Comparison of ENCODE assay signal across 28 mouse cellular contexts in the genomic region with DNA sequence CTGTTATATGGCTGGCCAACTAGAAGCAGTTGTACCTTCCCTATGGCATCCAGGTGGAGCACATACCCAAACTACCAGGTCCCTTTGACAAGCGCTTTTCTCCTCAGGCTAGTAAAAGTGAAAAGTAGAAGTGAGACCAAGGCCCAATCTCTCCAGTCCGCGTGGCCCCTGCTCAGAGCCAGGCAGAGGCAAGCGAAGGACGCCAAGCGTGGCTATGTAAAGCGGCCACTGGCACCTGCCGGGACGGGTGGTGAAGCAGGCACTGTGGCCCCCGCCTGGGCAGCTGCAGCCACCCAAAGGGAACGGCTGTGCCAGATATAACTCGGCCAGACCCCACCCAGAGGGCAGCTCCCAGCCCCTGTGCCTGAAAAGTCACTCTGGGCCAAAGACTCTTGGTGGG. TPM values are rescaled to one million over a fixed set of nuclear protein-coding genes. Genes with fewer than 3 reads are reported as not detected.
A peak's percentile ranks its signal among the peaks of the same experiment; 100 is the strongest.
DNase-seq lines count a peak whose midpoint lies in the region; ATAC-seq and TF ChIP-seq lines count a peak whose summit lies in the region.
"Had no signal": no experiment of that assay in that cellular context is flagged by ENCODE, and none has a peak within 500 bp of the region (broad histone marks: within the 10 kb centered on the region; RNA-seq: fewer than 3 reads in every experiment).

No protein-coding gene starts in this region.

- no peaks in the 10 kb centered on the region for H3K79me2 ChIP-seq in myocyte (ENCODE audit: control insufficient read depth, insufficient read depth)

- no peaks in the 10 kb centered on the region for H3K4me1 ChIP-seq in ES-Bruce4 (ENCODE audit: control insufficient read depth, insufficient read depth, low read length)
- H3K4me1 ChIP-seq: embryonic facial prominence, embryonic 15.5 days; forebrain, embryonic 10.5 days; limb, embryonic 15.5 days; midbrain, embryonic 13.5 days; neural tube, embryonic 13.5 days had no signal

- no peaks in the 10 kb centered on the region for H3K36me3 ChIP-seq in ES-Bruce4 (ENCODE audit: control insufficient read depth, insufficient read depth, low read length, poor library complexity, severe bottlenecking)
- H3K36me3 ChIP-seq in myocyte (ENCODE audit: control insufficient read depth, insufficient read depth), result no peaks in the 10 kb centered on the region
- H3K36me3 ChIP-seq: embryonic facial prominence, embryonic 15.5 days; forebrain, embryonic 10.5 days; heart, embryonic 13.5 days; limb, embryonic 15.5 days; midbrain, embryonic 13.5 days; neural tube, embryonic 13.5 days had no signal

- peak; percentile 21 for DNase-seq in lung, postnatal 10 days
- no peak for DNase-seq in lung, postnatal 25 days (ENCODE audit: low spot score)
- DNase-seq in spleen, postnatal 4 days (ENCODE audit: low spot score in 2 of 2), result peak; percentile 72 to 83
- DNase-seq in cerebellum, postnatal 36 days, result no peak
- DNase-seq: adrenal gland, adult 8-10 months; cerebellum, adult 11 months; cerebellum, postnatal 10 days; gastrocnemius, postnatal 25 days; kidney, adult 8-10 months; kidney, postnatal 14 days; lung, embryonic 14.5 days had no signal

- TF ChIP-seq CTCF in ES-Bruce4 (IDR thresholded peaks at IDR 0.05; ENCODE audit: low read depth, low read length), result no peak

- H3K4me2 ChIP-seq in myocyte (ENCODE audit: low read depth), result no peak overlapping the region
- H3K4me2 ChIP-seq: embryonic facial prominence, embryonic 15.5 days; heart, embryonic 13.5 days; hindbrain, embryonic 14.5 days; limb, embryonic 15.5 days; lung, embryonic 14.5 days; midbrain, embryonic 13.5 days; neural tube, embryonic 13.5 days had no signal

- no peaks in the 10 kb centered on the region for H3K9me3 ChIP-seq in ES-Bruce4 (replicated peaks; ENCODE audit: control insufficient read depth, insufficient read depth, low read length, poor library complexity, severe bottlenecking)
- H3K9me3 ChIP-seq: embryonic facial prominence, embryonic 15.5 days; forebrain, embryonic 10.5 days; heart, embryonic 13.5 days; limb, embryonic 15.5 days; midbrain, embryonic 13.5 days; neural tube, embryonic 13.5 days had no signal

- no peak for TF ChIP-seq POLR2A in ES-Bruce4 (IDR thresholded peaks at IDR 0.05; ENCODE audit: insufficient read depth, low read length)
- TF ChIP-seq POLR2A in myocyte (IDR thresholded peaks at IDR 0.05; ENCODE audit: insufficient read length, low read depth), result no peak

- TF ChIP-seq EP300 in ES-Bruce4 (IDR thresholded peaks at IDR 0.05; ENCODE audit: insufficient read depth, low read depth, low read length), result no peak

- H3K27me3 ChIP-seq in ES-Bruce4 (ENCODE audit: control insufficient read depth, insufficient read depth, low read length, poor library complexity, severe bottlenecking) (no peaks in the 10 kb centered on the region), myocyte (ENCODE audit: control insufficient read depth, insufficient read depth, insufficient read length) (no peaks in the 10 kb centered on the region)
- H3K27me3 ChIP-seq: embryonic facial prominence, embryonic 15.5 days; heart, embryonic 13.5 days; limb, embryonic 15.5 days; midbrain, embryonic 13.5 days; neural tube, embryonic 13.5 days had no signal

- no peak overlapping the region for H3ac ChIP-seq in myocyte (ENCODE audit: control insufficient read depth, insufficient read length)

- peak overlapping the region; percentile 23 for H3K27ac ChIP-seq in ES-Bruce4 (ENCODE audit: insufficient read depth, low read length)
- H3K27ac ChIP-seq: embryonic facial prominence, embryonic 15.5 days; forebrain, embryonic 10.5 days; heart, embryonic 13.5 days; hindbrain, embryonic 14.5 days; limb, embryonic 15.5 days; midbrain, embryonic 13.5 days; neural tube, embryonic 13.5 days had no signal

- H3K4me3 ChIP-seq in ES-Bruce4 (ENCODE audit: low read depth, low read length) (peak overlapping the region; percentile 9), myocyte (no peak overlapping the region)
- H3K4me3 ChIP-seq: embryonic facial prominence, embryonic 15.5 days; forebrain, embryonic 10.5 days; heart, embryonic 13.5 days; limb, embryonic 15.5 days; midbrain, embryonic 13.5 days; neural tube, embryonic 13.5 days had no signal

- ATAC-seq in erythroblast, adult 5-6 weeks (replicated peaks; ENCODE audit: low FRiP score, poor library complexity, severe bottlenecking), result no peak
- ATAC-seq: CD4-positive, CD25-positive, alpha-beta regulatory T cell, adult 4 months; midbrain, embryonic 13.5 days had no signal

- peak overlapping the region; percentile 32 for H3K9ac ChIP-seq in ES-Bruce4 (ENCODE audit: low read depth, poor library complexity, severe bottlenecking)
- H3K9ac ChIP-seq: embryonic facial prominence, embryonic 15.5 days; heart, embryonic 13.5 days; hindbrain, embryonic 14.5 days; limb, embryonic 15.5 days; lung, embryonic 14.5 days; midbrain, embryonic 13.5 days; neural tube, embryonic 13.5 days had no signal

TF ChIP-seq in myocyte, 11 proteins besides CTCF, POLR2A, EP300 and RAD21:
- TF ChIP-seq TCF3 (IDR thresholded peaks at IDR 0.05; ENCODE audit: insufficient read length, low read depth) (peak; percentile 57), TCF12 (IDR thresholded peaks at IDR 0.05; ENCODE audit: insufficient read depth, poor library complexity, severe bottlenecking) (peak; percentile 17), REST (IDR thresholded peaks at IDR 0.05; ENCODE audit: insufficient read depth, insufficient read length) (no peak), SRF (IDR thresholded peaks at IDR 0.05; ENCODE audit: control insufficient read depth, insufficient read length, low read depth) (no peak), E2F4 (IDR thresholded peaks at IDR 0.05; ENCODE audit: insufficient read depth) (no peak), POLR2AphosphoS2 (IDR thresholded peaks at IDR 0.05; ENCODE audit: insufficient read length, low read depth) (no peak), MYOD1 (IDR thresholded peaks at IDR 0.05; ENCODE audit: control insufficient read depth in 1 of 3, insufficient read length in 2 of 3, low read depth in 2 of 3) (peak in 2 of 3 experiments; percentile 76 to 86), CEBPB (IDR thresholded peaks at IDR 0.05; ENCODE audit: insufficient read depth, poor library complexity, severe bottlenecking) (no peak), MYOG (IDR thresholded peaks at IDR 0.05; ENCODE audit: control insufficient read depth in 1 of 3, insufficient read depth in 1 of 3, insufficient read length in 2 of 3, low read depth in 2 of 3) (peak in 2 of 3 experiments; percentile 90 to 92)

RNA-seq across cellular contexts. Expression of gene Ap1m1, which starts 30.8 kb away (rescaled TPM):
- 26.0 and 30.1 TPM in 2 replicates for polyA plus RNA-seq in ES-Bruce4 (2011; ENCODE audit: insufficient read depth, insufficient read length, low read depth, missing spikeins)
- polyA plus RNA-seq in myocyte (2012; fragmentation: generic; extraction: Trizol), result 57.8 TPM
- 36.9 and 46.8 TPM in 2 replicates for total RNA-seq in erythroblast, adult 5-6 weeks (2015; ENCODE audit: low replicate concordance)
- 15.7 and 22.7 TPM in 2 replicates for total RNA-seq in erythroblast, adult 5-6 weeks (2017; ENCODE audit: low replicate concordance)

RNA-seq across cellular contexts. Expression of gene Gm10282, which starts 34.5 kb away (rescaled TPM):
- polyA plus RNA-seq in ES-Bruce4 (2011; ENCODE audit: insufficient read depth, insufficient read length, low read depth, missing spikeins) (2.3 and 4.5 TPM in 2 replicates), myocyte (2012; fragmentation: generic; extraction: Trizol) (63.4 TPM)
- total RNA-seq in erythroblast, adult 5-6 weeks (2015; ENCODE audit: low replicate concordance), result 22.9 and 31.8 TPM in 2 replicates
- 14.9 and 39.9 TPM in 2 replicates for total RNA-seq in erythroblast, adult 5-6 weeks (2017; ENCODE audit: low replicate concordance)

RNA-seq across cellular contexts. Expression of gene Klf2, which starts 48.2 kb away (rescaled TPM):
- polyA plus RNA-seq in ES-Bruce4 (2011; ENCODE audit: insufficient read depth, insufficient read length, low read depth, missing spikeins) (44.7 and 47.0 TPM in 2 replicates), myocyte (2012; fragmentation: generic; extraction: Trizol) (9.8 TPM)
- 8.1 and 11.7 TPM in 2 replicates for total RNA-seq in erythroblast, adult 5-6 weeks (2015; ENCODE audit: low replicate concordance)
- 3.4 and 4.6 TPM in 2 replicates for total RNA-seq in erythroblast, adult 5-6 weeks (2017; ENCODE audit: low replicate concordance)

RNA-seq across cellular contexts. Expression of gene Fam32a, which starts 51.1 kb away (rescaled TPM):
- 45.1 and 50.4 TPM in 2 replicates for polyA plus RNA-seq in ES-Bruce4 (2011; ENCODE audit: insufficient read depth, insufficient read length, low read depth, missing spikeins)
- polyA plus RNA-seq in myocyte (2012; fragmentation: generic; extraction: Trizol), result 29.5 TPM
- total RNA-seq in erythroblast, adult 5-6 weeks (2015; ENCODE audit: low replicate concordance), result 31.1 and 32.9 TPM in 2 replicates
- total RNA-seq in erythroblast, adult 5-6 weeks (2017; ENCODE audit: low replicate concordance), result 30.3 and 36.4 TPM in 2 replicates

RNA-seq across cellular contexts. Expression of gene Gm11034, which starts 57.2 kb away (rescaled TPM):
- polyA plus RNA-seq in ES-Bruce4 (2011; ENCODE audit: insufficient read depth, insufficient read length, low read depth, missing spikeins) (not detected in 2 replicates), myocyte (2012; fragmentation: generic; extraction: Trizol) (not detected)
- total RNA-seq in erythroblast, adult 5-6 weeks (2015; ENCODE audit: low replicate concordance), result not detected in 2 replicates
- not detected in 2 replicates for total RNA-seq in erythroblast, adult 5-6 weeks (2017; ENCODE audit: low replicate concordance)
- total RNA-seq: adrenal gland, adult 8-10 months; gastrocnemius, postnatal 25 days; heart, postnatal 25 days; layer of hippocampus, adult 8-10 months; left cerebral cortex, postnatal 36 days; megakaryocyte, adult 5-6 weeks had no signal
- polyA plus RNA-seq: CD4-positive, CD25-positive, alpha-beta regulatory T cell, adult 4 months; embryonic facial prominence, embryonic 15.5 days; forebrain, embryonic 10.5 days; heart, embryonic 13.5 days; hindbrain, embryonic 14.5 days; intestine, embryonic 14.5 days; limb, embryonic 15.5 days; lung, embryonic 14.5 days; midbrain, embryonic 13.5 days; neural tube, embryonic 13.5 days; small intestine, adult 2 months had no signal

Comparison
In these comparisons a context has a peak if more than half of its experiments do, and no peak if none do; other contexts are left out.
1. DNase-seq: peak in lung, postnatal 10 days (single experiment) and spleen, postnatal 4 days (2 of 2); none in lung, postnatal 25 days (single experiment) and cerebellum, postnatal 36 days (0 of 2).
2. RNA of gene Gm10282, which starts 34.5 kb away (polyA plus RNA-seq): 63.4 TPM in myocyte (single experiment); 2.3 to 4.5 TPM in ES-Bruce4; every median in the first group is over 10 times any median in the second.